Comparison of ENCODE assay signal across 11 mouse cellular contexts in genomic region chr16:22121109-22121508, GRCm38 (mm10). TPM values are rescaled to one million over a fixed set of nuclear protein-coding genes. Genes with fewer than 3 reads are reported as not detected.
DNase-seq lines count a peak whose midpoint lies in the region; ATAC-seq lines count a peak whose summit lies in the region.
"Had no signal": no experiment of that assay in that cellular context is flagged by ENCODE, and none has a peak within 500 bp of the region (broad histone marks: within the 10 kb centered on the region; RNA-seq: fewer than 3 reads in every experiment).

No protein-coding gene starts in this region.

- H3K9ac ChIP-seq in midbrain, embryonic 13.5 days (replicated peaks): no peak overlapping the region
- H3K9ac ChIP-seq: embryonic facial prominence, embryonic 13.5 days; neural tube, embryonic 13.5 days had no signal

- H3K27ac ChIP-seq in midbrain, embryonic 13.5 days: no peak overlapping the region
- H3K27ac ChIP-seq: embryonic facial prominence, embryonic 13.5 days; hindbrain, postnatal 0 days; neural tube, embryonic 13.5 days had no signal

- WGBS in midbrain, embryonic 13.5 days: 96% methylated on average over 8 of the region's 8 CpGs

- H3K4me3 ChIP-seq in midbrain, embryonic 13.5 days (replicated peaks): no peak overlapping the region
- H3K4me3 ChIP-seq: embryonic facial prominence, embryonic 13.5 days; neural tube, embryonic 13.5 days had no signal

- H3K36me3 ChIP-seq in midbrain, embryonic 13.5 days: peaks cover 7% of the 10 kb centered on the region

- no peak overlapping the region for H3K4me2 ChIP-seq in midbrain, embryonic 13.5 days (replicated peaks)
- H3K4me2 ChIP-seq: embryonic facial prominence, embryonic 13.5 days; neural tube, embryonic 13.5 days had no signal

- no peaks in the 10 kb centered on the region for H3K27me3 ChIP-seq in midbrain, embryonic 13.5 days
- H3K27me3 ChIP-seq: embryonic facial prominence, embryonic 13.5 days; neural tube, embryonic 13.5 days had no signal

- peak; percentile 76 for ATAC-seq in frontal cortex, adult (ENCODE audit: low TSS enrichment)
- no peak for ATAC-seq in midbrain, embryonic 13.5 days
- ATAC-seq: hindbrain, postnatal 0 days had no signal

- no peaks in the 10 kb centered on the region for H3K9me3 ChIP-seq in midbrain, embryonic 13.5 days
- H3K9me3 ChIP-seq: embryonic facial prominence, embryonic 13.5 days; neural tube, embryonic 13.5 days had no signal

- no peak for DNase-seq in frontal cortex, postnatal 10 days (ENCODE audit: low spot score in 2 of 2)
- DNase-seq in right cerebral cortex, adult 18-20 months: peak; percentile 56
- no peak for DNase-seq in right cerebral cortex, postnatal 4 days
- peak; percentile 8 to 76 for DNase-seq in left cerebral cortex, postnatal 25 days (ENCODE audit: low spot score in 2 of 2)
- no peak for DNase-seq in kidney, adult 9 months
- DNase-seq in cerebellum, postnatal 4 days (ENCODE audit: low spot score in 2 of 2): no peak

- intact Hi-C loops in left cerebral cortex, postnatal 25 days (cut with DNase I): loop anchor here (5.0 kb wide), 1 partner anchor 284 kb away; no protein-coding TSS in a partner anchor

- H3K4me1 ChIP-seq in midbrain, embryonic 13.5 days (replicated peaks): no peaks in the 10 kb centered on the region
- H3K4me1 ChIP-seq: embryonic facial prominence, embryonic 13.5 days had no signal

RNA-seq across cellular contexts. Expression of gene Igf2bp2, which starts 42.0 kb away (rescaled TPM):
- 1 to 10 TPM; 1.9 to 2.0 TPM for total RNA-seq in left cerebral cortex, postnatal 25 days (2021)
- polyA plus RNA-seq in midbrain, embryonic 13.5 days (2015; fragmentation: Nextera tagmentation; extraction: Ambion mirVana): 31.8 and 32.2 TPM in 2 replicates

Comparison
In these comparisons a context has a peak if more than half of its experiments do, and no peak if none do; other contexts are left out.
1. DNase-seq: peak in right cerebral cortex, adult 18-20 months (single experiment) and left cerebral cortex, postnatal 25 days (2 of 2); none in frontal cortex, postnatal 10 days (0 of 2), right cerebral cortex, postnatal 4 days (single experiment), kidney, adult 9 months (single experiment) and cerebellum, postnatal 4 days (0 of 2).